Mouse (Mus musculus) kidney, adult 2 months (tissue): ENCODE measurements at regions not wholly inside any gene's neighbourhood (a gene's known extent, or its start where the extent isn't known, plus 50 kb on each side); places are given as distances from the start of the nearest gene placed in this dataset.
"Not testable (repeated sequence)": the region's sequence is repeated elsewhere in the genome, so short reads cannot be mapped to it uniquely, and the experiment has no call there.

ENCODE experiments used
- DNase-seq: peaks from one replicate; pipeline ENCODE4 v3.0.0; 2021
- H3K27ac ChIP-seq: fragments of 200-500 bp; 2 replicates; pipeline ENCODE4 v1.5.1; 2012; ENCODE audit warnings: low read depth, low read length, control low read depth, inconsistent platforms; ENCODE audit not compliant: insufficient read depth
- H3K27me3 ChIP-seq: fragments of 200-500 bp; replicated peaks from 2 replicates; pipeline ENCODE4 v1.6.1; 2012; ENCODE audit warnings: mild to moderate bottlenecking, moderate library complexity, low read length, inconsistent platforms; ENCODE audit not compliant: control insufficient read depth, insufficient read depth
- H3K36me3 ChIP-seq: fragments of 200-500 bp; 2 replicates; pipeline ENCODE4 v1.6.1; 2012; ENCODE audit warnings: mild to moderate bottlenecking, moderate library complexity, low read length, inconsistent platforms; ENCODE audit not compliant: control insufficient read depth, insufficient read depth
- H3K4me1 ChIP-seq: fragments of 200-500 bp; 2 replicates; pipeline ENCODE4 v1.6.1; 2011; ENCODE audit warnings: low read length; ENCODE audit not compliant: control insufficient read depth, insufficient read depth
- H3K4me3 ChIP-seq: fragments of 200-500 bp; 2 replicates; pipeline ENCODE4 v1.5.1; 2011; ENCODE audit warnings: mild to moderate bottlenecking, low read depth, low read length, control low read depth; ENCODE audit not compliant: insufficient read depth
- CTCF ChIP-seq: fragments of 200-500 bp; conservative IDR thresholded peaks from 2 replicates; pipeline ENCODE4 v1.5.1; 2011; ENCODE audit warnings: low read depth, mild to moderate bottlenecking, control low read depth, low read length, moderate library complexity, mixed read lengths; ENCODE audit not compliant: insufficient read depth, insufficient read length
- POLR2A ChIP-seq: fragments of 200-500 bp; IDR thresholded peaks from one replicate; pipeline ENCODE4 v1.6.1; 2011; ENCODE audit warnings: low read depth, low read length, control low read depth
- WGBS: fragments of 180-500 bp; shearing (Covaris S2); methylation state at CpG from one replicate; pipeline ENCODE4 v1.1.7; 2018; 5-methylcytosine and 5-hydroxymethylcytosine counted together

DNA sequence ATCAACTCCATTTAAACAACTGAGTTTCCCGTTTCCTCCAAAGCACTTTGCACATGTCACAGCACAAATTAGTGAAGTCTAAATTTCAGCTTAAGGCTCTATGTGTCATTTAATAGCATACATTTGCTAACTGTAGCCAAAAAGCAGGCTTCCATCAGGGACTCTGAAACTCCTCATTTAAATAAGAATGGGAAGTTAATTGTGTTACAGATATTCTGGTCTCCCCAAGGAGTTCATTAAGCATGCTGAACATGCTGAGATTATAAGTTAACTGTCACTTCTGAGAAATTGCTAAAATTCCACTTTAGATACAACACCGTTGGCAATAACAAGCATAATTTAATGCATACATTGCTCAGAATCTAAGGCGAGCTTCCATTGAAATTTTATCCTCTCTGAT lies 1863.3 kb upstream of the Pcdh20 start:
- TF ChIP-seq CTCF: no peak
- no peak for TF ChIP-seq POLR2A
- Histone ChIP-seq H3K27ac (no peak overlapping the region), H3K4me1 (no peaks in the 10 kb centered on the region), H3K36me3 (no peaks in the 10 kb centered on the region), H3K27me3 (no peaks in the 10 kb centered on the region), H3K4me3 (no peak overlapping the region)
- WGBS: 57% methylated on average over 3 of the region's 3 CpGs
- no peak for DNase-seq

GRCm38 (mm10) chr14:90295456-90295855 lies 1824.3 kb upstream of the Pcdh20 start:
- WGBS: 93% methylated on average over 17 of the region's 18 CpGs
- not testable (repeated sequence) for H3K27ac ChIP-seq, H3K4me1 ChIP-seq, H3K4me3 ChIP-seq, H3K27me3 ChIP-seq, H3K36me3 ChIP-seq
- DNase-seq: peak; percentile 21

DNA sequence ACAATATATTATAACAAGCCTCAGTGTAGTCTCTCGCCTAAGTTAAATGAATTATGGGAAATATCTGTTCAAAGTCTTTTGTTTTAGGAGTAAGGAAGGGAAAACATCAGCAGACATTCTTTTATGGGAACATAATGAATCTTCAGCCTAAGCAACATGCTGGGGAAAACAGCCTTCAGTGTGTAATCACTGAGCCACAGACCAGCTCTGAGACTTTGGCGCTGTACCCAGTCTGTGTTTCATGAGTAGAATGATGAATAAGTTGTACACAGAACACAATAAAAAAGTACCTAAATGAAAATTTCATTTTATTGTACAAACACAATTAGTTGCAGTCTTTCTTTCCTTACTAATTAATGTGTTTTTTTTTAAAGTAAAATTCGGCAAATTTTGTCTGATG lies 1774.8 kb upstream of the Pcdh20 start:
- TF ChIP-seq POLR2A (no peak), CTCF (no peak)
- 81% methylated on average over 3 of the region's 3 CpGs for WGBS
- no peak overlapping the region for H3K27ac ChIP-seq
- DNase-seq: no peak
- no peak overlapping the region for H3K4me3 ChIP-seq
- H3K4me1 ChIP-seq: no peaks in the 10 kb centered on the region
- no peaks in the 10 kb centered on the region for H3K36me3 ChIP-seq
- H3K27me3 ChIP-seq: no peaks in the 10 kb centered on the region; the same call in 1 of the 2 replicates

DNA sequence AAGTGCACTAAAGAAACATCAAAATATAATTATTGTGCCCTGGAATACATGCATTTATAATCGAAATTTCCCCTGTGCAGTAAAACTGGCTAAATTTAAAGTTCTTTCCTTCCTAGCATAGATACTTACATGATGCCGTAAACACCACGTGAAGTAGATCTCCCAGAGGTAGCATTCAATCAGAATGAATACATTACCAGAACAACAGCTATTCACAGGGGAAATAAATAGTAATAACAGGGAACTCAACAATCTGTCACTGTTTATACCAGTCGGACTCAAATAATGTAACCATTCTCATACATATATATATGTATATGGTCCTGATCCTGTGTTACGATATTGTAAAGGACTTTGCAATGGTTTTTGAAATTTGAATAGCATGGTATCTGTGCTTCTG lies 1761.5 kb upstream of the Pcdh20 start:
- 80% methylated on average over 5 of the region's 5 CpGs for WGBS
- Histone ChIP-seq H3K4me1 (no peaks in the 10 kb centered on the region), H3K36me3 (no peaks in the 10 kb centered on the region), H3K27ac (no peak overlapping the region), H3K27me3 (no peaks in the 10 kb centered on the region), H3K4me3 (no peak overlapping the region)
- TF ChIP-seq CTCF (no peak), POLR2A (no peak)
- DNase-seq: no peak

GRCm38 (mm10) chr14:90200294-90200693 lies 1729.1 kb upstream of the Pcdh20 start:
- no peaks in the 10 kb centered on the region for H3K27me3 ChIP-seq
- DNase-seq: no peak
- H3K36me3 ChIP-seq: no peaks in the 10 kb centered on the region
- no peak for TF ChIP-seq POLR2A
- TF ChIP-seq CTCF: no peak
- no peak overlapping the region for H3K4me3 ChIP-seq
- no peak overlapping the region for H3K27ac ChIP-seq
- no peaks in the 10 kb centered on the region for H3K4me1 ChIP-seq

DNA sequence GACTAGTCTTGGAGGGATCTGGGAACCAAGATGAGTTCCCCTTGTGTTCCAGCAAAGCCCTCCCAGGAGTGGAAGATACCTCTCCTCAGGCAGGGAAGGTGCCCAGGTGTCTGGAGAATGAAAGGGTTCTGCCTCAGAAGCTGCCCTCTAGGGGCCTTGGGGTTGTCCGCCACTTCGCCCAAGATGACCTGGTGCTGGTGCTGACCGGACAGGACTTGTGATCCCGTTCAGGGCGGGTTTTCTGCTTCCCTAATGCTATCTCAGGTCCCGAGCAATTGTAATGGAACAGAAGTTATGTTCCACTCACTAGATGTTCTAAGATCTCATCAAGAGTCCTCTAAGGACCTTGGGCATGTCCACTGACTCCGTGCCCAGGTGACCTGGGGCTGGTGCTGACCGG lies 1726.6 kb upstream of the Pcdh20 start:
- no peak for DNase-seq
- 88% methylated on average over 8 of the region's 8 CpGs for WGBS
- Histone ChIP-seq H3K36me3 (no peaks in the 10 kb centered on the region), H3K27me3 (no peaks in the 10 kb centered on the region), H3K4me1 (no peaks in the 10 kb centered on the region), H3K4me3 (no peak overlapping the region), H3K27ac (no peak overlapping the region)
- no peak for TF ChIP-seq CTCF
- no peak for TF ChIP-seq POLR2A

- DNase-seq: no peak
- WGBS: 77% methylated on average over 3 of the region's 3 CpGs
- Histone ChIP-seq H3K4me1 (no peaks in the 10 kb centered on the region), H3K4me3 (no peak overlapping the region), H3K27ac (no peak overlapping the region), H3K27me3 (no peaks in the 10 kb centered on the region), H3K36me3 (no peaks in the 10 kb centered on the region)
- TF ChIP-seq POLR2A (no peak), CTCF (no peak)
Measured at GRCm38 (mm10) chr14:90172729-90173128, 1701.5 kb upstream of the Pcdh20 start.
